Mouse (Mus musculus) forebrain, embryonic 16.5 days (tissue): Measurements from ENCODE around the gene Uqcc1. TPM values are rescaled to one million over a fixed set of nuclear protein-coding genes. Genes with fewer than 3 reads are reported as not detected.

Experiments used
- ATAC-seq: fragments of 200-750 bp; cut with Nextera tagmentation; 2 replicates; pipeline ENCODE4 v1.8.0; 2017; ENCODE audit warnings: mild to moderate bottlenecking, moderate library complexity
- H3K27ac ChIP-seq: fragments of 300-500 bp; sonication (generic); 2 replicates; pipeline ENCODE4 v1.5.1; 2014; ENCODE audit warnings: low read length, control low read depth
- H3K27me3 ChIP-seq: fragments of 300-500 bp; sonication (generic); replicated peaks from 2 replicates; pipeline ENCODE4 v1.6.1; 2014; ENCODE audit warnings: low read length; ENCODE audit not compliant: control insufficient read depth, insufficient read depth
- H3K36me3 ChIP-seq: fragments of 300-500 bp; sonication (generic); 2 replicates; pipeline ENCODE4 v1.6.1; 2014; ENCODE audit not compliant: control insufficient read depth, insufficient read depth
- H3K4me1 ChIP-seq: fragments of 300-500 bp; sonication (generic); replicated peaks from 2 replicates; pipeline ENCODE4 v1.6.1; 2014; ENCODE audit warnings: low read length; ENCODE audit not compliant: control insufficient read depth, insufficient read depth
- H3K4me2 ChIP-seq: fragments of 300-500 bp; sonication (generic); 2 replicates; pipeline ENCODE4 v1.6.1; 2014; ENCODE audit warnings: mild to moderate bottlenecking, low read length, control low read depth
- H3K4me3 ChIP-seq: fragments of 300-500 bp; sonication (generic); replicated peaks from 2 replicates; pipeline ENCODE4 v1.5.1; 2014; ENCODE audit warnings: mild to moderate bottlenecking, low read length, control low read depth
- H3K9ac ChIP-seq: fragments of 300-500 bp; sonication (generic); replicated peaks from 2 replicates; pipeline ENCODE4 v1.6.1; 2014; ENCODE audit warnings: low read depth, low read length, control low read depth
- H3K9me3 ChIP-seq: fragments of 300-500 bp; sonication (generic); 2 replicates; pipeline ENCODE4 v1.6.1; 2016; ENCODE audit warnings: low read length; ENCODE audit not compliant: control insufficient read depth
- WGBS: fragments of 180-500 bp; shearing (Covaris S2); extraction: QIAGEN DNeasy Blood & Tissue Kit; methylation state at CpG from one replicate; pipeline ENCODE4 v1.1.7; 2014; 5-methylcytosine and 5-hydroxymethylcytosine counted together
- polyA plus RNA-seq: library from polyadenylated mRNA; unstranded; fragments of >200 nt; fragmentation: Nextera tagmentation; extraction: Ambion mirVana; gene quantifications from 2 replicates; pipeline ENCODE4 v1.2.1, GENCODE M21; 2015

The Uqcc1 gene
- polyA plus RNA-seq, 1 experiment from 2014 or later = 66.5 TPM

DNA sequence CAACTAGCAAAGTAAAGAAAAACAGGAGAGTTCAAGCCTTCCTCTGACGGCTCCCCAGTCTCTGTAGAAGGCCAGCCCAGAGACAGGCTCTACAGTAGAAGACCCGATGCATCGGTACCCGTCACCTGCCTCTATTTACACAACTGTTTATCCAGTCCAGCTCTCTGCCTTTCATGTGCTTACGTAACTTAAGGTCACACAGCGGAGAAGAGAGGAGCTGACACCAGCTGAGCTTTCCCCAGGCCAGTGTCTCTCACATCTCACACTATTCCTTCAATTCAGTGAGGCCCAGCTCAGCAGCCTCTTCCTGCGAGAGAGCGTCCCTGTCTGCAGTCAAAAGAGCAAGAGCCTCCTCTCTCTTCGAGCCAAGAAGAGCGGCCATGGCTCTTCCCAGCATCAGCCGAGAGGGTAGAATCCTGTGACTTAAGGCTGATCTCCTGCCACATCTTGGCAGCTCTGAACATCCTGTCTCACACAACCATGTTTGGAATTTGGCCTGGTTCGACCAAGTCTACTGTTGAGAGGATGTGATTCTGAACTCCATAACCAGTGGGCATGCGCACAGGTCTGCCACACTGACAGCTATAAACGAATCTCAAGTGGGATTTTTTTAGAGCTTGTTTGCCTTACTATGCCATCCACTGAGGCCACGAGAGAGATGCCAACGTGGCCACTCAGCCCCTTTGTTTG lies 34.9 kb downstream of the Uqcc1 start:
- Histone ChIP-seq H3K27ac (no peak overlapping the region), H3K4me3 (no peak overlapping the region), H3K4me2 (no peak overlapping the region), H3K36me3 (peaks cover 9% of the 10 kb centered on the region; the same call in 1 of the 2 replicates), H3K4me1 (no peaks in the 10 kb centered on the region), H3K9me3 (no peaks in the 10 kb centered on the region), H3K27me3 (no peaks in the 10 kb centered on the region), H3K9ac (no peak overlapping the region)
- WGBS = 90% methylated on average over 16 of the region's 16 CpGs
- ATAC-seq = no peak

DNA sequence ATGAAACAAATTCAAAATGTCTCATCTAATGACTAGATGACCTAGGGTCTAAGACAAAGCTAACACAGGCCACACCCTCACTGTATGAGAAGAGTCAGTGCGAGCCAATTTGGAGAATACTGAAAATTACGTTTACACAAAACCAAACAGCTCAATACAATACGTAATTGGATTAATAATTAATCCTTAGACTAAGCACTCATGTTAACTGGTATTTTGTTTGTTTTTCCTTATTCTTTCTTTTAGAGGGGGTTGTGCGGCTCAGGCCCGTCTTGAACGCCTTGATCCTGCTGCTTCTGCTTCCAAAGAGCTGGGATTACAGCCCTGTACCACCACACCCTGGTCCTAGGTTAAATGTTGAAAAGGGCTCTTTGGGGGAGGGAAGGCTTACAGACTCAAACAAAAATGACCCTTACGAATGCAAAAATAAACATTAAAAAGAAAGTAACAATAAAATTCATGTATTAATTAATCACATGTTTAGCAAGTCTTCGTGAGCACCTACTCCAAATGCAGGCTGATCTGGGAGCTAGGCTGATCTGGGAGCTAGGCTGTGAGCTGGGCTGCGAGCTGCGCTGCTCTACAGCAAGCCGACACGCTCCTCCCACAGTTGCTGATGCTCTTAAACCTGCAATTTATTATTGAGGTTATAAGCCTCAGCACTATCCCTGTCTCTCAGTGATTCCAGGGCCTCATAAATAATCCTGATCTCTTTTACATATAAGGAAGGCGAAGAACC lies 35.6 kb downstream of the Uqcc1 start:
- H3K4me1 ChIP-seq = no peaks in the 10 kb centered on the region
- no peak overlapping the region for H3K4me3 ChIP-seq
- peaks cover 9% of the 10 kb centered on the region; the same call in 1 of the 2 replicates for H3K36me3 ChIP-seq
- no peak overlapping the region for H3K27ac ChIP-seq
- 90% methylated on average over 13 of the region's 13 CpGs for WGBS
- no peaks in the 10 kb centered on the region for H3K9me3 ChIP-seq
- no peak overlapping the region for H3K4me2 ChIP-seq
- no peak for ATAC-seq
- no peak overlapping the region for H3K9ac ChIP-seq
- no peaks in the 10 kb centered on the region for H3K27me3 ChIP-seq

DNA sequence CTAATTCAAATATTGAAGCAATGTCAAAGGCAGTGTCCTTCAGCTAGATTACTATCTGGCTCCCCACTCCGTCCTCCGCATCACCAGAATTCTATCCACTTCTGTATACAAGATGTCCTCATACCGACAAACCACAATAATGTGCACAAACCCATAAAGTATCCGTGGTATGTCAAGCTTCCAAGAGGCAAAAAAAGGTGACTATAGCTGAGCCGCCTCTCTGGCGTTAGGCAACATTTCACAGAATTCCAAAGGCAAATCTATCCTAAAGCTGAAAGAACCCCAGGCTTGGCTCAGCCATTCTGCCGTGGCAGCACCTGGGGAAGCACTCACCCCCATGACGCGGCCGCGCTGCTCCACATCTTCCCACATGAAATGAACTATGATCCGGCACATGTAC lies 43.3 kb downstream of the Uqcc1 start:
- no peak for ATAC-seq
- Histone ChIP-seq H3K27me3 (no peaks in the 10 kb centered on the region), H3K9ac (no peak overlapping the region), H3K36me3 (0 out of 2 replicates have a peak, but pooled peaks cover 2% of the 10 kb centered on the region), H3K4me3 (no peak overlapping the region), H3K27ac (no peak overlapping the region), H3K9me3 (no peaks in the 10 kb centered on the region), H3K4me2 (no peak overlapping the region), H3K4me1 (no peaks in the 10 kb centered on the region)
- 95% methylated on average over 12 of the region's 12 CpGs for WGBS

DNA sequence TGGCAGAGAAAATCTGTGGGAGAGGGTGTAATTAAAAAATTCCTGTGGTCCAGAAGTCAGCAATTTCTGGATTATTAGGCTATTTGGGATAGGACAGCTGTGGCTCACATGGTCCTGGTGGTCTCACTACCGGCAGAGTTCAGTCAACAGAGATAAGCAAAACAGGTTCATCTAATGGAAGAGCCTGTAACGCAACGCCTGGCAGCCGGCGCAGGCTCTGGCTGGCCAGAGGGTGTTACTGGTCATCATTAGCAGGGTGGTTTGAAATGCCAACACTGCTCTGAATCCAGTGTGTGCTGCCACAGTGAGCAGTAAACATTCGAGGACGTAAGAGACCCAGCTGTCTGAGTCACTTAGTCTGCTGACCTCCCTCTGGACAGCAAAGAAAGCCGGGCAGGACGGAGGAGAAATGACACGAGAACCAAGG lies 44.8 kb downstream of the Uqcc1 start:
- Histone ChIP-seq H3K4me2 (no peak overlapping the region), H3K9me3 (no peaks in the 10 kb centered on the region), H3K27me3 (no peaks in the 10 kb centered on the region), H3K4me3 (no peak overlapping the region), H3K36me3 (0 out of 2 replicates have a peak, but pooled peaks cover 2% of the 10 kb centered on the region), H3K4me1 (no peaks in the 10 kb centered on the region), H3K27ac (no peak overlapping the region), H3K9ac (no peak overlapping the region)
- no peak for ATAC-seq
- 87% methylated on average over 10 of the region's 10 CpGs for WGBS

DNA sequence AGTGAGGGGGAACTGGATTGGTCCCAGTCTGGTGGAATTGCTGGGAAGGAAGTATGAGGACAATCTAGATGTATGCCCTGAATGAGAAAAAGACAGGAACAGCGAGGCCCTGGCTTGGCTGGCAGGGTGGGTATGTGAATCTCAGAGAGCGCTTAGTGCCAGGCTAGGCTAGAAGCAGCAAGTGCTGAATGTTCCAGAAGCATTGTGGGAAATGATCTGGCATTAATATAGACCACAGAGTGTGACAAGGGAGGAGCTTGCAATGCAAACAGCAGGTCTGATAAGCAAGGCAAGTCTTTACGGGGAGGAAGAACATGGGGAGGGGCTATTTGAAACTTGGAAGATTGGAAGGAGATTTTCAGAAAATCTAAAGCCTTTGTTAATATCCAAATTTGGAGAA lies 48.0 kb downstream of the Uqcc1 start:
- WGBS = 85% methylated on average over 3 of the region's 3 CpGs
- Histone ChIP-seq H3K9me3 (no peaks in the 10 kb centered on the region), H3K4me2 (no peak overlapping the region), H3K4me3 (no peak overlapping the region), H3K27ac (no peak overlapping the region), H3K36me3 (peaks cover 6% of the 10 kb centered on the region), H3K4me1 (no peaks in the 10 kb centered on the region), H3K27me3 (no peaks in the 10 kb centered on the region), H3K9ac (no peak overlapping the region)
- ATAC-seq = no peak

DNA sequence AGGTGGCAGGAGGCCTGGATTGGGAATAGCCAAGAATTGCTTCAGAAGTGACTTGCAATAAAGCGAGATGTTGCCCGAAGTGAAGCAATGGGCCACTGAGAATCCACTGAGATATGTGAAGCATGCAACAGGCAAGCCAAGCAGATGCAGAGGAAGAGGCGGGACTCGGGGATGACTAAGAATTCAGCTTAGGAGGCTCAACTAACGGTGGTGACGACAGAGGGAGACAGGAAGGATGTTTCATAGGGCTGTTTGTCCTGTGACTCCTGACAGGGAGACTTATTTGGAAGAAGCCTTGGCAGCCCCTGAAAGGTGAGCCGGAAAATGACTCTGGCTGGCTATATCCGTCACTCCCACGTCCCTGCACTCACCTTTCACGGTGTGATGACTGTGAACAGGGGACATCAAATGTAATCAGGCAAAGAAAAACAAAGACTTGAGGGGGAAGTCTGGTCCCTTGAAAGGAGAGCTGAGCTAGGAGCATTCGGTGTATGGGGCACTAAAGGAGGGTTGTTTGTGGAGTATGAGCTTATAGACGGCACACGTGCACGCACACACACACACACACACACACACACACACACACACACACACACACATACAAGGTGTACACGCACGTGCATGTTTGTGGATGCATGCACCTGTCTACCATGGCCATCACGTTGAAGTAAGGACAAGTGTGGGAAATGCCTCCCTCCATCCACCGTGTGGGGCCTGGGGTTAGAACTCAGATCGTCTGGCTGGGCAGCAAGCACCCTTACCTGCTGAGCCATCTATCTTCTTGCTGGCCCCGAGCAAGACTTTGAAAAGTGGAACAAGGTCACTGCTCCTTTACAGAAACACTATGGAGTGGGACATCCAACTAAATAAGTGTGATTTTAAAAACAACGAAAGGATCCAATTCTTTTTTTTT lies 50.9 kb downstream of the Uqcc1 start:
- no peak overlapping the region for H3K4me2 ChIP-seq
- 88% methylated on average over 21 of the region's 21 CpGs for whole genome bisulfite sequencing
- no peak overlapping the region for H3K27ac ChIP-seq
- H3K4me1 ChIP-seq = no peaks in the 10 kb centered on the region
- no peak overlapping the region for H3K4me3 ChIP-seq
- no peaks in the 10 kb centered on the region for H3K27me3 ChIP-seq
- no peak overlapping the region for H3K9ac ChIP-seq
- H3K9me3 ChIP-seq = no peaks in the 10 kb centered on the region
- H3K36me3 ChIP-seq = peaks cover 7% of the 10 kb centered on the region
- no peak for ATAC-seq

DNA sequence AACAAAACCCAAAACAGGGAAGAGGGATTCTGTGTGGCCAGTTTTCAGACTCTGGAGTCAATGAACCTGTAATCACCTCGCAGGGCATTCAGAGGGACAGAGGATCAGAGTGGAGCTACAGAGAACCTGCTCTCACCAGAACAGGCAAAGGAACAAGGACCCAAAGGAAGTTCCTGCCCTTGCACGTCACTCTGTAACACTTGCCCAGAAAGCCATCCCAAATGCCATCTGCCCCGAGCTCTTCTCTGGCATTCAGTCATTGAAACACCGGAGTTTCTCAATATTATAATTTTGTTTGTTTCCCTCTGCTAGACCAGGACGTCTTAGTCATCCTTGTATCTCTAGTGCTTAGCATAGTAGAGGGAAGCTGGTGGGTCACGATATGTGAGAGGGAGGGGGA lies 56.5 kb downstream of the Uqcc1 start:
- Histone ChIP-seq H3K4me1 (peaks cover 21% of the 10 kb centered on the region), H3K4me2 (no peak overlapping the region), H3K36me3 (peaks cover 4% of the 10 kb centered on the region), H3K27me3 (no peaks in the 10 kb centered on the region), H3K4me3 (no peak overlapping the region), H3K9me3 (no peaks in the 10 kb centered on the region), H3K27ac (peak overlapping the region; percentile 16; the same call in 1 of the 2 replicates), H3K9ac (no peak overlapping the region)
- ATAC-seq = no peak
- WGBS = 70% methylated on average over 6 of the region's 6 CpGs

DNA sequence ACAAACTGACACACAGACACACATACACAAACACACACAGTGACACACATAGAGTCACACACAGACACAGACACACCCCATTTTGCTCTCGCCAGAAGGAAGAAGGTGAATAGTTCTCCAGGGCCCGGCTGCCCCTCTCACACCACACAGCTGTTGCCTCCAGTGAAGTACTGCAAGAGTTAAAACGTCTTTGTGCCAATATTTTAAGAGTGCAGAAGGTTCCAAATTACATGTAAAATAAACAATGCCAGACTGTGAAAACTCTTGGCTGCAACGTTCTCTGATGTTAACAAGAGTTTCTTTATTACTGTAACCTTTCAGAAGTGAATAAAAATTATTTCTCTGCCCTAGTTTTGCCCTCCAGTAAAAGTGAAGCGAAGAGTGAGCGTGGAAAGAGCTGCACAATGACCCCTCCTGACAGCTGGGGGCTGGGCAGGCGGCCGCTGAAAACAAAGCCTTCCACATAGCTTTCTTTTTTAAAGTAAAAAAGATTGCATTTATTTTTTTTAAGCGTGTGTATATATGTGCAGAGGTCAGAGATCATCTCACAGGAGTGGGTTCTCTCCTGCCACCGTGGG lies 57.1 kb downstream of the Uqcc1 start:
- Histone ChIP-seq H3K9ac (no peak overlapping the region), H3K4me3 (no peak overlapping the region), H3K27me3 (no peaks in the 10 kb centered on the region), H3K9me3 (no peaks in the 10 kb centered on the region), H3K27ac (peak overlapping the region; percentile 60), H3K4me2 (0 out of 2 replicates have a peak overlapping the region, but pooled peaks have one; percentile 2), H3K4me1 (peaks cover 21% of the 10 kb centered on the region), H3K36me3 (peaks cover 3% of the 10 kb centered on the region; the same call in 1 of the 2 replicates)
- WGBS = 35% methylated on average over 10 of the region's 10 CpGs
- ATAC-seq = peak; percentile 72
